Mouse (Mus musculus): ENCODE measurements around the gene Arfgef3. TPM values are rescaled to one million over a fixed set of nuclear protein-coding genes. Genes with fewer than 3 reads are reported as not detected.
A peak's percentile ranks its signal among the peaks of the same experiment; 100 is the strongest.
"Not testable (repeated sequence)": the region's sequence is repeated elsewhere in the genome, so short reads cannot be mapped to it uniquely, and the experiment has no call there.

Arfgef3 gene
- polyA plus RNA-seq, 1 experiment from 2014 or later, result 2.7 TPM

DNA sequence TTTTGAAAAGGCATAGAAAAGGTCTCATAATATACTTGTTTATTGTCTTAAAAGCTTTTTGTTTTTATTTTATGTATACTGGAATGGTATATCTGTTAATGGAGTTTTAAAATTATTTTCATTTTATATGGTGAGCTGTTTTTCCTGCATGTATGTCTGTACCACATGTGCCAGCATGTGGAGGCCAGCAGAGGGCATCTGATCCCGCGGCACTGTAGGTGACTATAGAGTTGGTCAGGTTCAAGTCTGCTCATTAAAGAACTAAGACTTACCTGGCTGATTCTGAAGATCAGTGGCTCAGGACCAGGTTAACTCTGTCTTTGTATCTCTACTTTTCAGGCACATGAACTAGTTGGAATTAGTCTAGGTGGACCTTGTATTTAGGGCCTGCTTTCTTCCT is 171.2 kb downstream of the Arfgef3 start:
- H3K9me3 ChIP-seq (ENCODE audit: control insufficient read depth, low read length), result no peaks in the 10 kb centered on the region
- no peaks in the 10 kb centered on the region for H3K36me3 ChIP-seq (ENCODE audit: control insufficient read depth, insufficient read depth, low read length)
- H3K9ac ChIP-seq (ENCODE audit: low read length), result no peak overlapping the region
- H3K4me3 ChIP-seq (ENCODE audit: low read length), result no peak overlapping the region
- no peaks in the 10 kb centered on the region for H3K4me1 ChIP-seq (replicated peaks; ENCODE audit: control insufficient read depth, insufficient read depth, low read length)
- H3K27me3 ChIP-seq (ENCODE audit: control insufficient read depth, insufficient read depth, low read depth, low read length), result no peaks in the 10 kb centered on the region
- WGBS, result 42% methylated on average over 2 of the region's 2 CpGs
- H3K4me2 ChIP-seq (ENCODE audit: low read depth, low read length), result no peak overlapping the region
- H3K27ac ChIP-seq (ENCODE audit: low read length), result no peak overlapping the region
- no peak for ATAC-seq (ENCODE audit: low read depth)

DNA sequence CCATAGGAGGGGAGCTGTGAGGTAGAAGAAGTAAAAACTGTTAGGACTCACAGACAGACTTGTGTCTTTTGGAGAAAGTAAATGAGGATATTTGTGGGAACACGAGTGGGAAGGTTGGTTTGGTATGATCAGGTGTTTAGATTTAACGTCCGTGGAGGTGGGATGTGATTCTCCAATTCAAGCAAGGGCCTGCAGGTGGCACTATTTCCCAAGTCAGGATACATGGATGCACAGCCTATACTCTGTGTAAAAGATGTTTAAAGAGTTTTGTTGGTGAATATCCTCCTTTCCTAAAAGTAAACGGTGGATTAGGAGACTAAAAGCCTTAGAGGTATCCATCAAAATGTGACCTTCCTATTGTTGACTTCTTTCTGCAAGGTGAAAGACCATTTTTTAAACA is 180.8 kb downstream of the Arfgef3 start:
- 2% methylated on average over 4 of the region's 4 CpGs for WGBS
- no peak for ATAC-seq (ENCODE audit: low read depth)

DNA sequence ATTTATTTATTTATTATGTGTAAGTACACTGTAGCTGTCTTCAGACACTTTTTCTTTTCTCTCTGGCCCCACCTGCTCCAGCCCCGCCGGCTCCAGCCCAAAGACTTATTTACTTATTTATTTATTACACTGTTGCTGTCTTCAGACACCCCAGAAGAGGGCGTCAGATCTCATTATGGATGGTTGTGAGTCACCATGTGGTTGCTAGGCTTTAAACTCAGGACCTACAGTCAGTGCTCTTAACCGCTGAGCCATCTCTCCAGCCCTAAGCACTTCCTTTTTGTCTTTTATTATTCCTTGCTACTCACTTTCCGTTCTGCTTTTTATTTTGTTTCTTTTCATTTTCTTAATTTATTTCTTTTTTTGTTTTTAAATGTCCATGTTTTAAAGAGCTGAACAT is 182.3 kb downstream of the Arfgef3 start:
- no peaks in the 10 kb centered on the region for H3K36me3 ChIP-seq (ENCODE audit: control insufficient read depth, insufficient read depth, low read length)
- no peaks in the 10 kb centered on the region for H3K27me3 ChIP-seq (ENCODE audit: control insufficient read depth, insufficient read depth, low read depth, low read length)
- H3K4me2 ChIP-seq (ENCODE audit: low read depth, low read length), result no peak overlapping the region
- no peak overlapping the region for H3K27ac ChIP-seq (ENCODE audit: low read length)
- no peak for ATAC-seq (ENCODE audit: low read depth)
- WGBS, result 43% methylated on average over 5 of the region's 5 CpGs
- no peak overlapping the region for H3K4me3 ChIP-seq (ENCODE audit: low read length)
- H3K4me1 ChIP-seq (replicated peaks; ENCODE audit: control insufficient read depth, insufficient read depth, low read length), result no peaks in the 10 kb centered on the region
- no peaks in the 10 kb centered on the region for H3K9me3 ChIP-seq (ENCODE audit: control insufficient read depth, low read length)
- H3K9ac ChIP-seq (ENCODE audit: low read length), result no peak overlapping the region

More for the DNA sequence above, 180.8 kb downstream of the Arfgef3 start:
- Histone ChIP-seq H3K36me3 (ENCODE audit: control insufficient read depth, insufficient read depth, low read length) (no peaks in the 10 kb centered on the region), H3K27ac (ENCODE audit: low read length) (no peak overlapping the region), H3K4me2 (ENCODE audit: low read depth, low read length) (no peak overlapping the region), H3K4me3 (ENCODE audit: low read length) (no peak overlapping the region), H3K27me3 (ENCODE audit: control insufficient read depth, insufficient read depth, low read depth, low read length) (no peaks in the 10 kb centered on the region), H3K9ac (ENCODE audit: low read length) (no peak overlapping the region), H3K9me3 (ENCODE audit: control insufficient read depth, low read length) (no peaks in the 10 kb centered on the region), H3K4me1 (replicated peaks; ENCODE audit: control insufficient read depth, insufficient read depth, low read length) (no peaks in the 10 kb centered on the region)

DNA sequence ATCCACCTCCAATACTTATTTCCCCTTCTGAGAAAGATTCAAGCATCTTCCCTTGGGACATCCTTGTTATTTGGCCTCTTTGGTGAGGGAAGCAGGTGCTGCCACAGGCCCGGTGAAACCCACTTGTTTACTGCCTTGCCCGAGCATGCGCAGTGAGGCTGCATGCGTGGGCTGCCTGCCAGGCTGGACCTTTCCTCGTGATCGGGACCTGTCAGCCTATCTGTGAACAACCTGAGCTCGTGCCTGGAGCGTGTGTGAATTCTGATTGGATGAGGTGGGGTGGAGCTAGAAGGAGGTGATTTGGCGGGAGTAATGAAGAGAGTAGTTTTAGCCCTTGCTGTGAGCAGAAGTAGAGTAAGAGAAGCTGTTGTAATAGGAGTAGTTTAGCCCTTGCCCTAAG is 184.7 kb downstream of the Arfgef3 start:
- H3K4me2 ChIP-seq (ENCODE audit: low read depth, low read length); H3K9me3 ChIP-seq (ENCODE audit: control insufficient read depth, low read length); ATAC-seq (ENCODE audit: low read depth); H3K4me1 ChIP-seq (replicated peaks; ENCODE audit: control insufficient read depth, insufficient read depth, low read length); H3K27me3 ChIP-seq (ENCODE audit: control insufficient read depth, insufficient read depth, low read depth, low read length); H3K27ac ChIP-seq (ENCODE audit: low read length); H3K36me3 ChIP-seq (ENCODE audit: control insufficient read depth, insufficient read depth, low read length); H3K4me3 ChIP-seq (ENCODE audit: low read length); H3K9ac ChIP-seq (ENCODE audit: low read length): not testable (repeated sequence)
- WGBS, result 82% methylated on average over 9 of the region's 9 CpGs

DNA sequence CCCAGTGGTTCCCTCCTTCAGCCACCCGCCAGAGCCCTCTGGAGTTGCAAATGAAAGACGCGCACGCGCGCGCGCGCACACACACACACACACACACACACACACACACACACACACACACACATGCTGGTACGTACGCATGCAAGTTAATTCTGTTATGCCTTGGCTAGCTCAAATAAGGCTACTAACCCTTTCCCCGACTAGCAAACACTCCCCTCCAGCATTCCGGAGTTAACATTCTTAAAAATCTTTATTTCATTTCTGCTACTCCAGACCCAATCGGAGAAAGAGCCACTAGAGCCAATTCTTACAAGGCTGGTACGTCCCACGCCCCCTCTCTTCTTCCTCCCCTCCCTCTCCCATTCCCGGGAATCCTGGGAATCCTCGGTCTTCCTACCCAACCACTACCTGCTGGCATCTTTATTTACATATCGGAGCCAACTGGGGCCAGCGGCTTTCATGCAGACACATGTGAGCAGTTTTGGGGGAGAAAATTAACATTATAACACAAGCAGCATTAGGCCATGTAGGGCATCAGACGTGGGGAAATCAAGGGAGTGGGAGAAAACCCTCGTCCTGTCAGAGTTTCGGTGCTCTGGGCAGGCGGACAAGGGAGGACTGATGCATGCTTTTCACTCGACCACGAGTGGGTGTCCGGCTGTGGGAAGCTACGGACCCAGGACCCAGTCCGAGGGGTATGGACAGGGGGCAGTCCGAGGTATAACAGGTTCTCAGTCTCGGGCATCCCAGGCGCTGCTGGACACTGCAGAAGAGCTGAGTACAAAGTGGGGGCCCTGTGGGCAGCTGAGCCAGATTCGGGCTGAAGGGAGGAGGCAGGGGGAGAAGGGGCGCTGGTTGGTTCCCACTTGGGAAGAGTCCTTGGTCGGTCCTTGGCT is 194.2 kb downstream of the Arfgef3 start:
- H3K4me3 ChIP-seq (ENCODE audit: low read length), result peak overlapping the region; percentile 52
- ATAC-seq (ENCODE audit: low read depth), result peak; percentile 19; the same call in 1 of the 2 replicates
- 7% methylated on average over 35 of the region's 35 CpGs for WGBS
- H3K9me3 ChIP-seq (ENCODE audit: control insufficient read depth, low read length), result no peaks in the 10 kb centered on the region
- peak overlapping the region; percentile 57 for H3K9ac ChIP-seq (ENCODE audit: low read length)
- H3K36me3 ChIP-seq (ENCODE audit: control insufficient read depth, insufficient read depth, low read length), result no peaks in the 10 kb centered on the region
- H3K27ac ChIP-seq (ENCODE audit: low read length), result no peak overlapping the region; the same call in 1 of the 2 replicates
- H3K4me2 ChIP-seq (ENCODE audit: low read depth, low read length), result peak overlapping the region; percentile 86
- peaks cover 4% of the 10 kb centered on the region; the same call in 1 of the 2 replicates for H3K4me1 ChIP-seq (replicated peaks; ENCODE audit: control insufficient read depth, insufficient read depth, low read length)
- H3K27me3 ChIP-seq (ENCODE audit: control insufficient read depth, insufficient read depth, low read depth, low read length), result no peaks in the 10 kb centered on the region

DNA sequence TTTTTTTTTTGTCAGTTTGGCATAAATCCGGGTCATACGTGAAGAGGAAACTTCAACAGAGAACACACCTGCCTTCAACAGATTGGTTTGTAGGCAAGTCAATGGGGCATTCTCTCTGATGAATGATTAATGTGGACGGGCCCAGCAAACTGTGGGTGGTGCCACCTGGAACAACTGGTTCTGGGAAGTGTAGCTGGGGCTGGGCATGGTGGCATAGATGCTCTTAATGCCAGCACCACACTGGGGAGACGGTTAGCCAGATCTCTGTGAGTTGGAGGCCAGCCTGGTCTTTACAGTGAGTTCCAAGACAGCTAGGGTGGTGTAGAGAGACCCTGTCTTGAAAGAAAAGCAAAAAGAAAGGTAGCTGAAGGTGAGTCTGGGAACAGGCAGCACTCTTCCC is 196.4 kb downstream of the Arfgef3 start:
- Histone ChIP-seq H3K4me1 (replicated peaks; ENCODE audit: control insufficient read depth, insufficient read depth, low read length) (peaks cover 4% of the 10 kb centered on the region; the same call in 1 of the 2 replicates), H3K9ac (ENCODE audit: low read length) (no peak overlapping the region), H3K9me3 (ENCODE audit: control insufficient read depth, low read length) (no peaks in the 10 kb centered on the region), H3K27me3 (ENCODE audit: control insufficient read depth, insufficient read depth, low read depth, low read length) (no peaks in the 10 kb centered on the region), H3K27ac (ENCODE audit: low read length) (no peak overlapping the region), H3K36me3 (ENCODE audit: control insufficient read depth, insufficient read depth, low read length) (no peaks in the 10 kb centered on the region), H3K4me3 (ENCODE audit: low read length) (no peak overlapping the region), H3K4me2 (ENCODE audit: low read depth, low read length) (no peak overlapping the region)
- no peak for ATAC-seq (ENCODE audit: low read depth)
- 69% methylated on average over 4 of the region's 4 CpGs for WGBS

DNA sequence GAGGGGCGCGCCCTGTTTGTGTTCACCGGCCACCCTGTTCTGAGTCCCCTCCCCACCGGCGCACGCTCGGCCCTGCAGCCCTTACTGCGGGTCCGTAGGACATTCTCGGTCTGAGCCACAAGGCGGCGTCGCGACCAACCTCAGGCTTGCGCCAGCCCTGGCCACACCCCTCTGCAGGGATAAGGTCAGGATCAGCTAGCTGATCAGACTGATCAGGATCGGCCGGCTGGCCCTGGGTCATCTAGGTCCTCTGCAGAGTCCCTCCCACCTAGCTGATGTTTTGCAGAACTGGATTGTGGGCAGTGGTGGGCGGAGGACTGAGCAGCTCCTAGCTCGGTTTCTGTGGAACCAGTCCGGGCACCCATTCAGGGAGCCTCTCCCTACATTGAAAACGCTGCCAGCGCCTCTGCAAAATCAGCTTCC is 197.9 kb downstream of the Arfgef3 start, which contains the start of gene Hebp2:
TSS of gene Hebp2 (minus strand) at position 264 of the 423 bp plus-strand sequence.
- under 1% methylated on average over 22 of the region's 22 CpGs for WGBS
- Histone ChIP-seq H3K27ac (ENCODE audit: low read length) (peak within 1 kb of the TSS; percentile 27; the same call in 1 of the 2 replicates), H3K27me3 (ENCODE audit: control insufficient read depth, insufficient read depth, low read depth, low read length) (no peaks in the 10 kb centered on the region), H3K4me2 (ENCODE audit: low read depth, low read length) (peak within 1 kb of the TSS; percentile 94), H3K9me3 (ENCODE audit: control insufficient read depth, low read length) (no peaks in the 10 kb centered on the region), H3K36me3 (ENCODE audit: control insufficient read depth, insufficient read depth, low read length) (no peaks in the 10 kb centered on the region), H3K4me3 (ENCODE audit: low read length) (peak within 1 kb of the TSS; percentile 76), H3K4me1 (replicated peaks; ENCODE audit: control insufficient read depth, insufficient read depth, low read length) (peaks cover 4% of the 10 kb centered on the region; the same call in 1 of the 2 replicates), H3K9ac (ENCODE audit: low read length) (peak within 1 kb of the TSS; percentile 79)
- ATAC-seq (ENCODE audit: low read depth), result peak; percentile 89

DNA sequence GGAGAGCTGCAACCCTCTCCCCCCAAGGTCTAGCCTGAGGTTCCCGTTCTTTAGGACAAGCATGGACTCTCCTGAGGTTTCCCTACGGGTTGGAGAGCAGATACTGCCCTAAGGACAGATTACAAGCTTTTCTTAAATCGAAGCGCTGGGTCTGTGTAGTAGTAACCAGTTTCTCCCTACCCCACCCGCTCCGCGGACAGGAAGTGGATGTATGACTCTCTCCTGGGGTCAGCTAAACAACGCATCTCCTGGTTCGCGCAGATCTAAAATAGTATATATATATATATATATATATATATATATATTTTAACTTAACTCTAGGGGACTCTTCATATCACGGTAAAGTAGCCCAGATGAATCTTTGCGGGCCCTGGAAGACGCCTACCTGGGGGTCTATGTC is 198.4 kb downstream of the Arfgef3 start:
- Histone ChIP-seq H3K27ac (ENCODE audit: low read length) (no peak overlapping the region), H3K9me3 (ENCODE audit: control insufficient read depth, low read length) (no peaks in the 10 kb centered on the region), H3K4me1 (replicated peaks; ENCODE audit: control insufficient read depth, insufficient read depth, low read length) (peaks cover 4% of the 10 kb centered on the region; the same call in 1 of the 2 replicates), H3K4me3 (ENCODE audit: low read length) (peak overlapping the region; percentile 76), H3K9ac (ENCODE audit: low read length) (peak overlapping the region; percentile 79), H3K4me2 (ENCODE audit: low read depth, low read length) (peak overlapping the region; percentile 94), H3K27me3 (ENCODE audit: control insufficient read depth, insufficient read depth, low read depth, low read length) (no peaks in the 10 kb centered on the region), H3K36me3 (ENCODE audit: control insufficient read depth, insufficient read depth, low read length) (no peaks in the 10 kb centered on the region)
- 8% methylated on average over 13 of the region's 13 CpGs for WGBS
- ATAC-seq (ENCODE audit: low read depth), result no peak

DNA sequence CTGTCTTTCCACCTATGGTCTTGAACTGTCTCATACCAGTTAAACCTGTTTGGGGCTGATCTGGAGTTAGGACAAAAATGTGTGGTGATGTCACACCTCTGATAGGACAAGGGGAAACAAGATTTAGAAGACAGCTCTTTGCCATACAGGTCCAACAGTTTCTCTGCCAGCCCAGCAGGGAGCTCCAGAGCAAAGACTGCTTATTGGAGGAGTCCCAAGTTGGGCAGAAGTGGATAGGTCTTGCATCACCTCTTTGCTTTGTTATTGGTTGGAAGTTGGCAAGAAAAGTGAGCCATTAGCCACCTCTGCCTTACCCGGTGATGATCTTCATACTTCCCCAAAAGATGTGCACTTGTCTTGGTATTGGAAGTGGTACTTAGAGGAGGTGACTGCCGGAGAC is 206.9 kb downstream of the Arfgef3 start:
- peaks cover 4% of the 10 kb centered on the region for H3K36me3 ChIP-seq (ENCODE audit: control insufficient read depth, insufficient read depth, low read length)
- H3K4me2 ChIP-seq (ENCODE audit: low read depth, low read length), result no peak overlapping the region
- no peak overlapping the region for H3K27ac ChIP-seq (ENCODE audit: low read length)
- WGBS, result 81% methylated on average over 2 of the region's 2 CpGs
- H3K27me3 ChIP-seq (ENCODE audit: control insufficient read depth, insufficient read depth, low read depth, low read length), result no peaks in the 10 kb centered on the region
- no peaks in the 10 kb centered on the region for H3K9me3 ChIP-seq (ENCODE audit: control insufficient read depth, low read length)
- no peak overlapping the region for H3K9ac ChIP-seq (ENCODE audit: low read length)
- ATAC-seq (ENCODE audit: low read depth), result no peak
- no peak overlapping the region for H3K4me3 ChIP-seq (ENCODE audit: low read length)
- H3K4me1 ChIP-seq (replicated peaks; ENCODE audit: control insufficient read depth, insufficient read depth, low read length), result no peaks in the 10 kb centered on the region
